Mouse (Mus musculus): ENCODE measurements around the gene Il4i1.

DNA sequence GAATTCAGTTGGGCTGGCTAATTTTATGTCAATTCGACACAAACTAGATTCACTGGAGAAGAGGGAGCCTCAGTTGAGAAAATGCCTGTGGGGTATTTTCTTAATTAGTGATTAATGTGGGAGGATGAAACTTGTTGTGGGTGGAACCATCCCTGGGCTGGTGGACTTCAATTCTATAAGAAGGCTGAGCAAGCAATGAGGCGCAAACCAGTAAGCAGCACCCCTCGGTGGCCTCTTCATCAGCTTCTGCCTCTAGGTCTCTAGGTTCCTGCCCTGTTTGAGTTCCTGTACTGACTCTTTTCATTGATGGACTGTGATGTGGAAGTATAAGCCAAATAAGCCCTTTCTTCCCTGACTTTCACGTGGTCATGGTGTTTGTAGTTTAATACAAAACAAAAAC is 5.8 kb upstream of the Il4i1 start:
- TF ChIP-seq CTCF (IDR thresholded peaks at IDR 0.05; ENCODE audit: low read depth, low read length) (no peak), POLR2A (IDR thresholded peaks at IDR 0.05; ENCODE audit: insufficient read depth, low read length) (no peak), EP300 (IDR thresholded peaks at IDR 0.05; ENCODE audit: insufficient read depth, low read depth, low read length) (no peak)

Data from ES-Bruce4 (cell line).